Mouse (Mus musculus): Measurements from ENCODE around the gene Gm5935. TPM values are rescaled to one million over a fixed set of nuclear protein-coding genes. Genes with fewer than 3 reads are reported as not detected.
"Not testable (repeated sequence)": the region's sequence is repeated elsewhere in the genome, so short reads cannot be mapped to it uniquely, and the experiment has no call there.

Gm5935 gene
- total RNA-seq (2022) = not detected

DNA sequence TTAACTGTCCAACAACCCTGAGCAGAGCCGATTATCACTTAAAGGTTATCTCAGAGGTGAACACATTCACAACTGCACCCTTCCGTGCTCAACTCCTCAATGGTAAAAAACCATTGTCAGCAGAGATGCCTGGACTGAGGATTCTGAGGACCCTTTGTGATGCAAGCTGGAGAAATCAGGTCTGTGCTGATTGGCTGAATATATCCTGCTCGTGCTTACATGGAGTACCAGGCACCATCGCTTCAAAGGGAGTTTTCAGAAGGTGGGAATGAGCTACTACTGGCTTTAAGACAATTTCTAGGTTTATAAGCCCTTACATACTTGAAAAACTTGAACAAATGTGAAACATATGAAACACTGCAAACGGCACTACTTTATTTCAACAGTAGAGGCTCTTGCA lies at the start of gene Gm5935:
Gm5935 (minus strand) TSS at position 101 of the 400 bp plus-strand sequence.
- DNase-seq = not testable (repeated sequence)

Other genes with a start within 250 kb of the Gm5935 start
- not detected for gene Gm4297, start 200.3 kb downstream of the Gm5935 start, total RNA-seq (2022)

All from adrenal gland, adult 8-10 months (tissue).